Mouse (Mus musculus) frontal cortex, postnatal 14 days (tissue): ENCODE measurements around the gene Adamts6.

ENCODE experiments used
- DNase-seq, 2 experiments: peaks; one replicate each; pipeline ENCODE4 v3.0.0; 2022; ENCODE audit warnings: low spot score in 2 of 2

The Adamts6 gene

DNA sequence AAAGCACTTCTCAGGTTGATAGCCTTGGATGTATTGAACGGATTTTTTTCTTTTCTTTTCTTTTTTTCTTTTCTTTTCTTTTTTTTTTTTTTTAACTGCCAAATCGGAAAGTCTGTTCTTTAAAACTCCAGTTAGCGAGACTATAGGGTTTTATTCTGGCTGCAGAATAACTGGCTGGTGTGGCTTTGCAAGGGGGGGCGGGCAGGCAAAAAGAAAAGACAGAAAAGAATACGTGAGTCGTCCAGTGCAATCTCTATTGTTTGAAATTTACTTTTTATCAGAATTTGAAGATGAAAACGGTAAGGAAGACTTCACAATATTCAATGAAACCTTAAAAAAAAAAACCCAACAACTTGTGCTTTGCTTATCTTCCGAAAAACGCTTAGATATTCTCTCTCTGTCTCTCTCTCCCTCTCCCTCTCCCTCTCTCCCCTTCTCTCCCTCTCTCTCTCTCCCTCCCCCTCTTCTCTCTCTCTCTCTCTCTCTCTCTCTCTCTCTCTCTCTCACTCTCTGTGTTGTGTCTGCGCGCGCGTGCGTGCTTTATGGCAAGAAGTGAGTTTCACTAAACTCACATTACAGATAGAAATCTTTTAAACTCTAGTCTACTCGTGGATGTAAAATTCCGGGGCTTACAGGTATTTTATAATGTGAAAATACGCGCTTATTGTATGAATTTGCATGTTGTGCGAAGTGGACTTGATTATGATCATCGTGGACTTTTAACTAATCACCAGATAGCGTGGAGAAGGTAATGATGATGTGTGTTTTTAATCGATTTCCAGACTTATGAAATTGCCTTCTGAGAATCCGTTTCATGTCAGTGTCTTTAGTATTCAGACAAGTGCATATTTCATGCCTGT, at the start of gene Adamts6:
Gene Adamts6, plus strand, starts transcription at position 470 of the 860 bp plus-strand sequence.
- no peak for DNase-seq

DNA sequence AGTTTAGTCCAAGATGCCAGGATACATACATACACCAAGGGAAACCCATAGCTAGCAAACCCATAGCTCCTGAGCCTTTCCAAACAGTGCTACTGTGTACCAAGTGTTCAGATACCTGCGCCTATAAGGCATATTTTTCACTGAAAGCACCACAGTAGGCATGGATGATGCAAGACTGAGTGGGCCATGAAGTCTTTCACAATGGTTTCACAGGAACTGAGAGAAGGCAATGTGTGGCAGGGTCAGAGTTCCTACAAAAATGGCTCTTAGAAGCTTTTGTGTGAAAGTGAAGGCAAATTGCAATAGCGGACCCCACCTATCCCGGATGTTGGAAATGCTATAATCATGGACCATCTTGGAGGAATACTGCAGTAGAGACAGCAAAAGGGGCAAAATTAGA, 28.6 kb upstream of the Adamts6 start:
- no peak for DNase-seq

DNA sequence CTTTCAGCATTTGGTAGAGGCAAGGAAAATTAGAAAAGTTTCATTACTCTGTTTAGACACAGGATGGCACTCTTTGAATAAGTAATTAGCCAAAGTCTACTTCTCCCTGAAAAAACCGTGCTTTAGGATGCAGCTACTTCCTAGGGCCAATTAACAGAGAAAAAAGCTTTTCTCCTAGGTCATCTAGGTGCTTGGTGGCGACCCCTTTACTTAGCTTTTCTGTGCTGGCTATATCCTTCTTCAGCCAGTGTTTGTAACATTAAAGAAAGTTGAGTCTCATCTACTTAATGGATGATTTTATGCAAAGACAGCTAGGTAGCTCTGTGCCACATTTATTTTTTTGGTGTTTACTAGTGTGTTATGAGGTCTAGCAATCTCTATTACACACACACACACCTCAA, 2.6 kb upstream of the Adamts6 start:
- no peak for DNase-seq

DNA sequence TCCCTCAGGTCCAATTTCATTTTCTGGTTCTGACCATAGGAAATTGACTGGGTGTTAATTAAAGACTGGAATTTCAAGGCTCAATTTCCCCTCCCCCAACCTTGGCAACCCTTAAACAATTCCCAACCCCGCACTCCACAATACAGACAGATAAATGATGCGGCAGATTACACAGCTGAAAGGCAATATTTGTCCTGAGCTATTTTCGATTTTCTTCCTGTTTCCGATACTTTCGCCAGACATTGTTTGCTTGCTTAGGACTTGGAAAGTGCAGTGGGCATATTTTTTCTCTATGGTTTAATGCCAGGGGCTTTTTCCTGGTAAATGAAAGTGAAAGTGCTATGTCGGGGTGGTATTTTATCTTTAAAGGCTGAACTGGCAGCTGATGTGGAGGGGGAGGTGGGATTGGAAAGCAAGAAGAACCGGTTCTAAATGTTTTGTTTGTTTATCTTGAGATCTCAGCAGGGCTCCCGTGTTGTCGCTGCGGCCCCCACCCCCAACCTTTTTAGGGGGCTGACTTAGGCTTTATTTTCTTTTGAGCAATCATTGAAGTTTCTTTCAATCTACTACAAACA, 1.8 kb upstream of the Adamts6 start:
- DNase-seq = no peak

DNA sequence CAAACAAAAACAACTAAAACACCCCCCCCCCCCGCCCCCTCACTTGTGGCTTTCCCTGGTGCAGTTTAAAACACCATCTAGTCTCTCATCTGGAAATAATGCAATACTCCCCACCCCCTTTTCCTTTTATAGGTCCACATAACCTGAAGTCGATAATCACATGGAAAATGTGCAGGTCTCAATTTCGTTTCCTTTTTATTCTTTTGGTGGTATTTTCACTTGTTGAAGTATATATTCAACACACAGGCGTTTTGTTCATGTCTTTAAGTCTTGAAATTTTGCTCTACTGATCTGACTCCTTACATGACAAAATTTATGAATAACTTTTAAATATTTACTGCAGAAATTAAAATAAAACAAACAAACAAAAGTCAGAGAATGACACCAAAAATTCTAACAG, 1.3 kb upstream of the Adamts6 start:
- DNase-seq = no peak

DNA sequence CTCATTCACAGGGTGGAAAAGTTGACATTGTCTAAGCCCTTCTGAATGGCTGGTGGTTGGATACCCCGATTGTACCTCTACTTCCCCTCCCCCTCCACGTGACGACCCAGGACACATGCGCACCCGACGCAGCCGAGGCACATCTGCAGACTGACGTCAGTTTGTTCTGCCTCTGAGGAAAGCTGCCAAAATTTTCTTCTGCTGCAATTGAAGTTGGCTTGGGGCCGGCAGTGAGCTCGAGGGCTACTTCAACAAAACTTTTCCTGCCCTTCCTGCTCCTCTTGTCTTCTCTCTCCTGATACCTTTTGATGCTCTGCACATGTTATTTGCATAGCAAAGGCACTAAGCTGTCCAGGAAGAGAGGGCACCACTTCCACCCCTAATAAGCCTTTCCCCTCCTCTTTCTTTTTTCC, 732 bp upstream of the Adamts6 start:
- DNase-seq = peak; percentile 78 to 83

DNA sequence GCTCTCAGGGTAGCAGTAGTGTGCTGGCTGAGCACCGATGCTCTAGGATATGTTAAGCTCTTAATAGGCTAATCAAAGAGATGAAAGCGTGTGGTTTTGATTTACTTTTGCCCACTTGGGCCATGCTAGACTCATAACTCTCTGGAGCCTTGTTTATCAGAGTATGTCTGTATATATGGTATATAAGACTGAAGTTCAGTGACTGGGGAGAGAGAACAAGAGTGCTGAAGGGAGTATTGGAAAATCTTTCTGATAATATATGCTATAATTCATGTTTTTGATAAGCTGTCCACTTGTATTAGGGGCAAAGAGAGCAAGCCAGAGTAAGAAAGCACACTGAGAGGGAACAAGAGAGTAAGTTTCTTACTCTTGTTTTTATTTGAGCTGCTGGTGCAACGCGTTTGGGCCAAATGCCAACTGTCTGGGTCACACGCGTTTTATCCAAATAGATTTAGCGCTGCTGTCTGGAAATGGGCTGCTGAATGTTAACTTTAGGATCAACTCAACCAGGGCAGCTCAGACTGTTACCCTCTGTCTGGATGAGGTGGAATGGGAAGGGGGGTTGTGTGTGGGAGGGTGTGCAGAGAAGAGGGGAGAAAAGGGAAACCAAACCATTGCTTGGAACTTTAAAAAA, 708 bp downstream of the Adamts6 start:
- no peak for DNase-seq

DNA sequence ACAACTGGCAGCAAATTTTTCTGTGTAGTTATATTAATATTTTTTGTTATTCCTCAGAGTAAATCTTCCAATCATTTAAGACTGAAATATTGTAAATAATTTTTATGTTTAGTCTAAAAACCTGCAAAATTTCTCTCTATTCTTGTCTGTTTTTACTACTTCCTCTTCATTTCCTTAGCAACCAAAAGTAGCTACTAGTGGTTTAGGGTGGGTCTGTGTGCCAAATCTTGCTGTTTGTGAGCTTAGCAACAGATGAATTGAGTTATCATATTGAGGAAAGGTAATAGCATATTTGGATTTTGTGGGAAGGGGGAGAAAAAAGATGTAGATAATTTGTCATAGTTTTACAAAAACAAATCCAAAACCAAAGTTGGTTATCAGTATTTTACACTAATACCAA, 1.5 kb downstream of the Adamts6 start:
- DNase-seq = no peak

DNA sequence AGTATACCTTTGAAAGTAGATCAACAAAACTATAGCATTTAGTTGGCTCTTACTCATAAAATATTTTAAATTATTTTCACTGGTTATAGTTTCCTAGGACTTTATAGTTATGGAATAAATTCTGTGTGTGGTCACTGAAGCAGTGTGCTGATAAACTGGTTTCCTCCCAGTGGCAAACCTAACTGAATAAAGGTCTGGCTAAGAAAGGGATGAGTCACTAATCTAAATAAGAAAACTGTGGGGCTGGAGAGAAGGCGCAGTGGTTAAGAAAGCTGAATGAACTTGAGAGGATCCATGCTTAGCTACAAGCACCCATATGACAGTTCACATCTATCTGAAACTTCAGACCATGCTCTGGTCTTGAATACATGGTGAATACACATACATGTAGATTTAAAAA, 7.8 kb downstream of the Adamts6 start:
- no peak for DNase-seq

DNA sequence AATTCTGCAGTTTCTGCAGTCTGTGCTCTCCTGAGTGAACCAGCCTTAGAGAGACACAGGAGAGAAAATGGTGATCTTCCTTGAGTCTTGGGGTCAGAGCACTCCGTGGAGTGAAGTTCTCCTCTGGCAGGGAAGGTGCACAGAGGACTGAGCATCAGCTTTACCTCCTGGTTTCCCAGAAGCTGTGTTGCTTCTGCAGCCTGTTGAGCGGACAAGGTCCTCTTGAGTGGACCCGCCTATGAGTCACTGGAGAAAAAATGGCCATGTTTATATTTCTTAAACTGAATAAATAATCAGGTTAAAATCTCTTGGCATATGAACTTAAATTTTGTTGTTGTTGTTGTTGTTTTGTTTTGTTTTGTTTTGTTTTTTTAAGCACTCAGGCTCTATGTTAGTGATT, 41.7 kb downstream of the Adamts6 start:
- DNase-seq = no peak

DNA sequence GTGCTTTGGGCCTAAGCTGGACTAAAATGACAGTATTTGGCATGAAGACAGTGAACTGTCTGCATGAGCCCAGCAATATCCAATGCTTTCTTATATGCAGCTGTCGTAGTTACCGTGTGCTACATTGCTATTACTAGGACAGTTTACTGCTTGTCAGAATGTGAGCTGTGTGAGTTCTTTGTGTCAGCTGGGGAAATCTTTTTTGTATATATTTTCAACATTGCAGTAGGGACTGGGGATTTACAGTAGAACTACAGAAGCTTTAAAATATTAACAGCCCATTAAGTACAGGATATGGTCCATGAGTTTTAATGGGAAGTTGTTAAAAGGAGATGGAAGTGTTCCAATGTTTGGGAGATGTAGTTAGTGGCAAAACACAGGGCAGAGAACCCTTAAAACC, 42.1 kb downstream of the Adamts6 start:
- no peak for DNase-seq

DNA sequence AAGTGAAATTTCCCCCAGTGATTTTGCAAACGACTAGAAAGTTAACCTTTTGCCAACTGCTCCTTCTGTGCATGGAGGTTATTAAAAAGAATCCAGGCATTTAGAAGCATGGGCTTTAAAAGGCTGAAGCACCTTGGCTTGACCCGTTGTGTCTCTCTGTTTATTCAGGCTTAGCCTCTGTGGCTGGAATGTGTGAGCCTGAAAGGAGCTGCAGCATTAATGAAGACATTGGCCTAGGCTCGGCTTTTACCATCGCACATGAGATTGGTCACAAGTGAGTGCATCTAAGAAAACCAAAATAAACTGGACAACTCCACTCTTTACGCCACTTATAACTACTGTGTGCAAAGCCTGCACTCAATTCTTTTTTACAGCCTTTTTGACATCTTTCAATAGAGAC, 65.0 kb downstream of the Adamts6 start:
- DNase-seq = no peak

DNA sequence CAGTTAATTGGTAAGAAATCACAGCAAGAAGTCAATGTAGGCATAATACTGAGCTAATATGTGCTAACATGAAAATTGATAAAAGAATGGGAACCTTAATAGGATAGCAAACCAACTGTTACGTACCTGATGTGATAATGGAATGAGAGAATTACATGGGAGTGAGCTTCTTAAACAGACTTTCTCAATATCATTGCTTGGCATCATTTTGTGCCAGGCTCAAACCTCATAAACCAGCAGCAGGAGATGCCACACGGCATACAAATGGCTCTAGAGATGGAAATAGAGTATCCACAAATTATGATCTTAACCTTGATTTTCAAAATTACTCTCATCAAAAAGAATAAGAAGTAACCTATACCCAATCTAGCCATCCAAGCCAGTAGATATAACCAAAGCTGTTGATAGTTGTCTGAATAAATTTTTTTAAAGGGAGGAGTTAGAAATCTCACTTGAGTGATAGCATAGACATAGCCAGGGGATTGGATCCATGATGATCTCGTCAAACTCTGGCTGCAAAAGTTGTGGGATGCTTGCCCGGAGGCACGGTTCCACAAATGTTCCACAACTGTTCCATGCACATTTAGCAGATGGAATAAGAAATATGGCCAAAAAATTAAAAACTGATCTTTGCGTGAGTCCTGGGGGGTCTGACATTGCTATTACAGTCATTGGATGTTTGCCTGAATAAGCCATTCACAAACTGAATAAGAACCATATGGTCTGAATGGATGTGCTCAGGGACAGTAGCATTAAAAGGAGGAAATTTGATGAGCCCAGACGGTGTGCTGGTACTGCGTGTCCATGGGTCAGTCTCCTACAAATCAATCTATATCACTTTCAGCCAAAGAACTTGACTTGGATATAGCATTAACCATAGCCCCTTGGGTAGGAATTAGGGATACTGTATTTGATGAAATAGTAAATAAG, 106.1 kb downstream of the Adamts6 start:
- DNase-seq = no peak

DNA sequence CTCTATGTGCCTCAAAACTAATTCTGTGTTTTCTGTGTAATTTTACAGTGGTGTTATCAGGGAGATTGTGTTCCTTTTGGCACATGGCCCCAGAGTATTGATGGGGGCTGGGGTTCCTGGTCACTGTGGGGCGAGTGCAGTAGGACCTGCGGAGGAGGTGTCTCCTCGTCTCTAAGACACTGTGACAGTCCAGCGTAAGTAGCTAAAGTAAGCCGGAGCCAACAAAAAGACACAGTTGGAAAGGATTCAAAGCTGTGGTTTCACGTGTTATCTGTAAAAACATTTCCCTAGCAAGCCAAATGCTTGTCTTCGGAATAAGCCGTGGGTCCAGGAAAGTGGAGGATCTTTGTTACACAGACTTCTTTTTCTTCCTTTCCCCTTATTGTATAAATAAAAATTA, 110.2 kb downstream of the Adamts6 start:
- no peak for DNase-seq

DNA sequence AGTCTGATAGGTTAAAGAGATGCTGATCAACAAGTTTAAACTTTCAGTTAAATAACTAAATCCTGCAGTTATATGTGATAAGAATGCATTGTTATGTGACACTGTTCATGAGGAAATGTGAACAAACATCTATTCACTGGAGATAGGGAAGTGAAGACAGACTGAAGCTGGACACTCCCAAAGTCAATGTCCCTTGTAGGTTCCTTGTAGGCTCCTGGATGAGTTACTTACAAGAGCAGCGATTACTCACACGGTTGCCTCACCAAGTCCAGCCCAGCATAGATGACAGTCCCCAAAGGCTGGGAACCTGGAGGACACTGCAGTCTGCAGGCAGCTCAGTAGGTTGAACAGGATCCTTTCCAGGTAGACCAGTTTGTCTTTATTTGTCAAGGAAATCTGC, 145.1 kb downstream of the Adamts6 start:
- no peak for DNase-seq

DNA sequence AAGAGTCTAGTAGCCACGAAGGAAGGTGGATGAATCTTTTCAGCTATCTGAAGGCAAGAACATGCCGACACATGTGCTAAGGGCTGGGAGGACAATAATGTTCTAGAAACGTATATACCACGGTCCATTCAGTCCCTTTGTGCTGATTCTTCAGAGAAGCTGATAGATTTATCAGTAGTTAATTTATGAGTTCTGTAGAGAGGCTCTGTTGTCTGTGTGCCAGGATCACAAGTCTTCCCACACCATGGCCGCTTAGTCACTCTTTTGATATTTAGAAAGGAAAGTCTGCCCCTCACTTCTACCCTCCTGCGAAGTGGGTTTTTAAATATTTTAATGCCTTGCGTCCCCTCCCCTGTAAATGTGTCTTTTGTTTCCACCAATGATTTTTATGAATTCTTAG, 154.9 kb downstream of the Adamts6 start:
- DNase-seq = no peak

DNA sequence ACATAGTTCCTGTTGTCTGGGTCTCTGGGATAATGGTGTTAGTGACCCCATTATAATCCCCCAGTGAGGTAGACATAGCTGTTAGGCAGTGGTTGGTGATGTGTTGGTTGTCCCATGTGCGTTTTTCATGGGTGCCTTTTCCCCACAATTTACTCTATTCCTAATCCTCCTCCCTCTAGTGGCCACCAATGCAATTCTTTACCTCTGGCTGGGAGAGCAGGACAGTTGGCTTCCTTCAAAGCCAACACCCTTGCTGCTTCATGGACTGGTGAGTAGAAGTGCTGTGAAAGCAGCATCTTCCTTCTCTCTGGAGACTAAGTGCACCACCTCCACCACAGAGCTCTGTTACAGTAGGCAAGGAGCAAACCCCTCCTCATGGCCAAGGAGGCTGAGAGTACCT, 157.8 kb downstream of the Adamts6 start:
- no peak for DNase-seq

DNA sequence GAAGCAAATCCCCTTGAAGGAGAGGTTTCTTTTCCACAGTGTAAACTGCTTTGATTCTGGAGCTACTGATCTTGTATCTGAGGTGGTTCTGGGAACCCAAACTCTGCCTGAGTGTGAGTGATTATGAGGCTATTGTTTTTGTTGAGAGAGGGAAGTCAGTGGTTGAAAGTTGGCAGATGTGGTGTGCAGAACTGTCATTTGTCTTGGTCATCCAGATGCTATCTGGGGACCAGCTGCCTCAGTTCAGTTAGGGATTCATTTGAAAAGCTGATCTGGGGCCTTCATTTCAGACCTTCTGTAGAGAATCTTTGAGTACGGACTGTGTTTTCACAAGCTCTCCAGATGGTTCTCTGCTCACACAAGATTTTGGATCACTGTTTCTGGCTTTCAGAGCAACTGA, 159.3 kb downstream of the Adamts6 start:
- DNase-seq = no peak

DNA sequence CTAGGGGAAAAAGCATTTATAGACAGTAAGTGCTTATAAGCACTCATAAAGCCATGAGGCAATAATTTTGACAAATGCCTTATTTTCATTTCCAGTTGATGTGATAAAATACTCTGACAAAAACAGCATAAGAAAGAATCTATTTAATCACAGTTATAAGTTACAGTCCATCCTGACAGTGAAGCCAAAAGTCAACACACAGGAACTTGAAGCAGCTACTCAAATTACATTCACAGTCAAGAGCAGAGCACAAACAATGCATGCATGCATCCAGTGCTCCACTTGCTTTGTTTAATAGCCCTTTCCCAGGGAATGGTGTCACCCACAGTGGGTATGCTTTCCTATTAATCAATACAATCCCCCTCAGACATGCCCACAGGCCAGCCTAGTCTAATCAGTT, 159.8 kb downstream of the Adamts6 start:
- no peak for DNase-seq

DNA sequence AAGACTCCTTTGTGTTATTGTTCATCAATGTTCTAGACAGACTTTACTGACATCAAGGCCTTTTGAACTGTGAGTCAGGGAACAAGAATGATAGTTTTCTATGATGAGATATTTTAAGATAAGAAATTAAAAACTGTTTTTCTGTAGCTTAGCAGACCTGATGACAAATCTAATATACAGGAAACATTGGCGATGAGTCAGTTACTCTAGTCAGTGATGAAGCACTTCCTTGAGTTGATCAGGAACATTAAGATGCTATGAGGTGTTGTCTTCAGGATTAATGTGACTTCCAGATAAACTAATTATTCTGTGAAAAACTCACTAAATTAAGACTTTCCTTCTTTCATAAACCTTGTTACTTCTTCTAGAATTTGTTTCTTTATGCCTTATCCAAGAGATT, 160.7 kb downstream of the Adamts6 start:
- DNase-seq = no peak

DNA sequence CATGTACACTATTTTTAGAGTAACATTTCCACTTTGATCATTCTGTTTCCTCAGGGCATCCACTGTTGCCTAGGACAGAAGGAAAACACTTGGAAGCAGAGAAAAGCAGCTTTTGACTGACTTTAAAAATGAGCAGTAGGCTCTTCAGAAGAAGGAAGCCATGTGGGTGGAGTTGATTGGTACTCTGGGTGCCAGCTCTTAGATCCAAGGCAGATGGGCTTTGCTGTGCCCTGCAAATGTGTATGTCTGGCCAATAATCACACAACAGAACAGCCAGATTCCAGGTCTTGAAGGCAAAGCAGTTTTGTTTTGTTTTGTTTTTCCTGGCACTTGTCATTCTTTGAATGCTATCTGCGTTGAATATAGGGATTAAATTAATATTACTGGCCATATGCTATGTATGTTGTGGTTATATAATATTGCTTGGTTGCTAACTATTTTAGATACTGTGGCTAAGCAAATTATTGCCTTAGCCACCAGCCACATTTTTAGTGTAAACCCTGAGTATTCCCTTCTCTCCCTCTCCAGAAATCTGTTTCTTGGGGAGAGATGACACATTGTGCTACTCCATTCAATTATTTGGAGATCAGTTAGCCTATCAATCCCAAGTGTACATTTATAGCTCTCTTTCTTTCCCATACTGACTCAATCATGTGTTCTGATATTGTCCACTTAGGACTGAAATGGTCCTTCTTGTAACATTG, 165.8 kb downstream of the Adamts6 start:
- DNase-seq = no peak
